Mouse (Mus musculus) brain, embryonic 14.5 days (tissue): ENCODE results near the gene Gm21969.

Experiments used
- CTCF ChIP-seq: fragments of 200-500 bp; IDR thresholded peaks from 2 replicates; pipeline ENCODE4 v1.5.1; 2012; ENCODE audit warnings: inconsistent platforms, mild to moderate bottlenecking, moderate library complexity, borderline replicate concordance; ENCODE audit not compliant: insufficient read depth, insufficient read length; ENCODE audit errors: extremely low read depth
- POLR2A ChIP-seq: fragments of 200-500 bp; IDR thresholded peaks from 2 replicates; pipeline ENCODE4 v1.6.1; 2012; ENCODE audit warnings: mild to moderate bottlenecking, inconsistent platforms, borderline replicate concordance; ENCODE audit not compliant: poor library complexity, insufficient read depth, insufficient read length, severe bottlenecking; ENCODE audit errors: extremely low read depth

DNA sequence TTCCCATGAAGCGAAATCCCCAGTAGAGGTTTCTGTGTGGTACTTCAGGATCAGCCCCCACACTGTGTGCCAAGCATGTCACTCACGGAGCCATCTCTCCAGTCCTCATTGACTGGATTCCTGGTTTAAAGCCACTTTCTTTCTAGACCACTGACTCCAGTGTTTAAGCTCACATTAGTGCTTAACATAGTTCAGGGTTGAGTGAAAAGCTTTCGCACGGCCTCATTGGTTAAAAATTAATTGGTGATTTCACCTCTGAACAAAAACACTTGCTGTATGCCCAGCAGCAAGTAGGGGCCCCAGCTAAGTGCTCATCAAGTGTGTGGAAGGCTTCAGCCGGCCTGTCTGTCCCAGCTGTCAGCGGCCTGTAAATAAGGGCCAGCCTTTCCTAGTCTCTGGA lies 64.6 kb downstream of the Gm21969 start:
- no peak for TF ChIP-seq CTCF
- TF ChIP-seq POLR2A, result no peak
